Comparison of ENCODE assay signal across 21 mouse cellular contexts in the genomic region with DNA sequence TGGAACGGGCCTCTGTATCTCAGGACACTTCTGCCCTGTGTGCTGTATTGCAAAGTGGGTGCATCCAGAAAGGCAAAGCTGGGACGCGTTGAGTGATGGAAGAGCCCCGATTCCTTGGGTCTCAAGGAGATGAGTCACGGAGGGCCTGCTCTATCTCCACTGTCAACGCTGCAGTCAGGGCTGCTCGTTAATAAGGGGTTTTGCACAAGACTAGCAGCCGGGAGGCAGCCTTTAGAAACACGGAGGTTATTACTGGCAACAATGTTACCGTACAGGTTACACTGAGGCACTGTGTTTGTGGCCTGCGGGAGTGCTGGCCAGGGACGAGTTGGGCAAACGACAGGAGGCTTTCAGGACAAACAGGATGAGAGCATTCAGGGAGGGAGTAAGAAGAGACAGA. TPM values are rescaled to one million over a fixed set of nuclear protein-coding genes. Genes with fewer than 3 reads are reported as not detected.
"Had no signal": no experiment of that assay in that cellular context is flagged by ENCODE, and none has a peak within 500 bp of the region (broad histone marks: within the 10 kb centered on the region; RNA-seq: fewer than 3 reads in every experiment).

No protein-coding gene starts in this region.

- ATAC-seq: liver, embryonic 12.5 days; midbrain, embryonic 15.5 days had no signal

- H3K4me3 ChIP-seq: kidney, embryonic 15.5 days; left cerebral cortex, adult 2 months; limb, embryonic 10.5 days; liver, embryonic 12.5 days; midbrain, embryonic 10.5 days; midbrain, embryonic 15.5 days; neural tube, embryonic 13.5 days had no signal

- H3K4me1 ChIP-seq: liver, embryonic 12.5 days; midbrain, embryonic 10.5 days; midbrain, embryonic 15.5 days had no signal

- H3K27me3 ChIP-seq: midbrain, embryonic 15.5 days; neural tube, embryonic 13.5 days had no signal

- H3K4me2 ChIP-seq: kidney, embryonic 15.5 days; liver, embryonic 12.5 days; lung, embryonic 14.5 days; midbrain, embryonic 15.5 days; neural tube, embryonic 13.5 days had no signal

- H3K36me3 ChIP-seq: kidney, embryonic 15.5 days; limb, embryonic 10.5 days; liver, embryonic 12.5 days; midbrain, embryonic 10.5 days; midbrain, embryonic 15.5 days; neural tube, embryonic 13.5 days had no signal

- H3K9me3 ChIP-seq: kidney, embryonic 15.5 days; limb, embryonic 10.5 days; liver, embryonic 12.5 days; midbrain, embryonic 10.5 days; midbrain, embryonic 15.5 days; neural tube, embryonic 13.5 days had no signal

- DNase-seq: kidney, postnatal 14 days; lung, embryonic 14.5 days; lung, postnatal 10 days; lung, postnatal 4 days; right cerebral cortex, adult 18-20 months; right cerebral cortex, postnatal 25 days; thymus, postnatal 4 days had no signal

- H3K27ac ChIP-seq: kidney, embryonic 15.5 days; left cerebral cortex, adult 2 months; limb, embryonic 10.5 days; liver, embryonic 12.5 days; midbrain, embryonic 10.5 days; midbrain, embryonic 15.5 days; neural tube, embryonic 13.5 days had no signal

- H3K9ac ChIP-seq: kidney, embryonic 15.5 days; liver, embryonic 12.5 days; lung, embryonic 14.5 days; midbrain, embryonic 15.5 days; neural tube, embryonic 13.5 days had no signal

RNA-seq across cellular contexts. Expression of a gene that starts 1.4 kb away (rescaled TPM):
- total RNA-seq: left cerebral cortex, adult 2 months; megakaryocyte, adult 5-6 weeks had no signal
- polyA plus RNA-seq: kidney, embryonic 15.5 days; large intestine, adult 2 months; limb, embryonic 14.5 days; liver, embryonic 12.5 days; liver, embryonic 16.5 days; lung, embryonic 14.5 days; midbrain, embryonic 10.5 days; midbrain, embryonic 15.5 days; neural tube, embryonic 13.5 days; small intestine, adult 2 months had no signal

RNA-seq across cellular contexts. Expression of a gene that starts 39.9 kb away (rescaled TPM):
- total RNA-seq: layer of hippocampus, postnatal 25 days; left cerebral cortex, adult 2 months; left cerebral cortex, postnatal 14 days; megakaryocyte, adult 5-6 weeks had no signal
- polyA plus RNA-seq: kidney, embryonic 15.5 days; large intestine, adult 2 months; limb, embryonic 10.5 days; limb, embryonic 14.5 days; liver, embryonic 12.5 days; liver, embryonic 16.5 days; lung, embryonic 14.5 days; midbrain, embryonic 10.5 days; midbrain, embryonic 15.5 days; neural tube, embryonic 13.5 days; small intestine, adult 2 months had no signal
